Mouse (Mus musculus) embryonic facial prominence, embryonic 14.5 days (tissue): ENCODE measurements around the gene Gm4869. TPM values are rescaled to one million over a fixed set of nuclear protein-coding genes. Genes with fewer than 3 reads are reported as not detected.

Experiments
- ATAC-seq: fragments of 200-750 bp; cut with Nextera tagmentation; 2 replicates; pipeline ENCODE4 v1.8.0; 2017; ENCODE audit warnings: low read depth, moderate number of reproducible peaks, moderate TSS enrichment
- DNase-seq: peaks from one replicate; pipeline ENCODE4 v3.0.0-alpha.2; 2015; ENCODE audit warnings: low spot score
- H3K27ac ChIP-seq: fragments of 300-500 bp; sonication (generic); replicated peaks from 2 replicates; pipeline ENCODE4 v1.5.1; 2014; ENCODE audit warnings: low read depth, mild to moderate bottlenecking, low read length, moderate library complexity
- H3K27me3 ChIP-seq: fragments of 300-500 bp; sonication (generic); replicated peaks from 2 replicates; pipeline ENCODE4 v1.6.1; 2014; ENCODE audit warnings: low read length; ENCODE audit not compliant: control insufficient read depth, insufficient read depth
- H3K36me3 ChIP-seq: fragments of 300-500 bp; sonication (generic); 2 replicates; pipeline ENCODE4 v1.6.1; 2014; ENCODE audit warnings: low read length, mixed read lengths; ENCODE audit not compliant: control insufficient read depth, insufficient read depth
- H3K4me1 ChIP-seq: fragments of 300-500 bp; sonication (generic); 2 replicates; pipeline ENCODE4 v1.6.1; 2014; ENCODE audit warnings: antibody characterized with exemption, low read length; ENCODE audit not compliant: control insufficient read depth, insufficient read depth
- H3K4me2 ChIP-seq: fragments of 300-500 bp; sonication (generic); 2 replicates; pipeline ENCODE4 v1.6.1; 2014; ENCODE audit warnings: low read depth, mild to moderate bottlenecking, low read length, moderate library complexity, mixed read lengths
- H3K4me3 ChIP-seq: fragments of 300-500 bp; sonication (generic); 2 replicates; pipeline ENCODE4 v1.5.1; 2014; ENCODE audit warnings: low read depth, mild to moderate bottlenecking, low read length
- H3K9ac ChIP-seq: fragments of 300-500 bp; sonication (generic); 2 replicates; pipeline ENCODE4 v1.6.1; 2014; ENCODE audit warnings: low read depth, mild to moderate bottlenecking, low read length, moderate library complexity, mixed read lengths
- H3K9me3 ChIP-seq: fragments of 300-500 bp; sonication (generic); 2 replicates; pipeline ENCODE4 v1.6.1; 2016; ENCODE audit warnings: low read length; ENCODE audit not compliant: control insufficient read depth
- WGBS: fragments of 180-500 bp; shearing (Covaris S2); extraction: QIAGEN DNeasy Blood & Tissue Kit; methylation state at CpG from one replicate; pipeline ENCODE4 v1.1.7; 2014; 5-methylcytosine and 5-hydroxymethylcytosine counted together
- polyA plus RNA-seq: library from polyadenylated mRNA; unstranded; fragments of >200 nt; fragmentation: Nextera tagmentation; extraction: Ambion mirVana; gene quantifications from 2 replicates; pipeline ENCODE4 v1.2.1, GENCODE M21; 2014

Gene Gm4869
- 0.06 and 0.07 TPM in 2 replicates for polyA plus RNA-seq

GRCm38 (mm10) chr5:140445345-140445744 is at the start of gene Gm4869:
TSS of gene Gm4869 (plus strand) at chr5:140445645.
- no peaks in the 10 kb centered on the region for H3K27me3 ChIP-seq
- no peaks in the 10 kb centered on the region for H3K9me3 ChIP-seq
- peaks cover 52% of the 10 kb centered on the region for H3K36me3 ChIP-seq
- H3K27ac ChIP-seq = no peak within 1 kb of the TSS
- no peak within 1 kb of the TSS for H3K4me3 ChIP-seq
- H3K4me1 ChIP-seq = no peaks in the 10 kb centered on the region
- H3K4me2 ChIP-seq = no peak within 1 kb of the TSS
- ATAC-seq (no peak), DNase-seq (no peak)
- WGBS = 87% methylated on average over 5 of the region's 5 CpGs
- H3K9ac ChIP-seq = no peak within 1 kb of the TSS

- no peak overlapping the region for H3K4me2 ChIP-seq
- no peak for ATAC-seq
- DNase-seq = no peak
- no peak overlapping the region for H3K4me3 ChIP-seq
- no peaks in the 10 kb centered on the region for H3K27me3 ChIP-seq
- no peaks in the 10 kb centered on the region for H3K4me1 ChIP-seq
- 59% methylated on average over 8 of the region's 8 CpGs for WGBS
- H3K9ac ChIP-seq = no peak overlapping the region
- no peaks in the 10 kb centered on the region for H3K9me3 ChIP-seq
- H3K36me3 ChIP-seq = no peaks in the 10 kb centered on the region
- no peak overlapping the region for H3K27ac ChIP-seq
These were observed 49.1 kb upstream of the Gm4869 start for GRCm38 (mm10) chr5:140396166-140396940.

DNA sequence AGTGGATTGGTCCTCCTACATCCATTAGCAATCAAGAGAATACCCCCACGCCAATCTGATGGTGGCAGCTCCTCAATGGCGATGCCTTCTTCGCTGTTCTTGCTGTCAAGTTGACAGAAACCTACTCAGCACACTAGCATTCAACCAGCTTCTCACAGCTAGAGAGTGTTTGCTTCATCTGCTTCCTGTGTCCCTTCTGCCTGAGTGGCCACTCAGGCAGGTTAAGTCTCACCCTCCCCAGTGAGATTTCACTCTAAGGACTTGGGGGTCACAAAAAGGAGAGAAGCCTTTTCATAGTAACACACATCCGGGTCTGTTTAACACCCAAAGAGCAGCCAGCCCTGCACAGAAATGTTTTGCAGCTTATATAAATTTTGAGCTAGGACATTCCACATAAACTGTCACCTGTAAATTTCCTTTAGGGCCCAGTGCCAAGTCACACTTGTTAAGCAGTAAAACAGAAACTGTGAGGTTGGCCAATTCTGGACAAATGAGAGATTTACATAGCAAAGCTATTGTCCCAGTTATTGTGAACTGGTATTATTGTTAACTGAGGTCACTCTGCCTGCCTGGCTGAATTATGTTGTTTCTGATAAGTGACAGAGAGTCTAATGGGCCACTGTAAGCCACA is 42.7 kb upstream of the Gm4869 start:
- H3K4me3 ChIP-seq = no peak overlapping the region
- H3K27me3 ChIP-seq = no peaks in the 10 kb centered on the region
- ATAC-seq = no peak
- DNase-seq = peak; percentile 29
- no peak overlapping the region for H3K4me2 ChIP-seq
- H3K27ac ChIP-seq = no peak overlapping the region
- H3K4me1 ChIP-seq = no peaks in the 10 kb centered on the region
- no peak overlapping the region for H3K9ac ChIP-seq
- 84% methylated on average over 4 of the region's 4 CpGs for WGBS
- no peaks in the 10 kb centered on the region for H3K36me3 ChIP-seq
- no peaks in the 10 kb centered on the region for H3K9me3 ChIP-seq

DNA sequence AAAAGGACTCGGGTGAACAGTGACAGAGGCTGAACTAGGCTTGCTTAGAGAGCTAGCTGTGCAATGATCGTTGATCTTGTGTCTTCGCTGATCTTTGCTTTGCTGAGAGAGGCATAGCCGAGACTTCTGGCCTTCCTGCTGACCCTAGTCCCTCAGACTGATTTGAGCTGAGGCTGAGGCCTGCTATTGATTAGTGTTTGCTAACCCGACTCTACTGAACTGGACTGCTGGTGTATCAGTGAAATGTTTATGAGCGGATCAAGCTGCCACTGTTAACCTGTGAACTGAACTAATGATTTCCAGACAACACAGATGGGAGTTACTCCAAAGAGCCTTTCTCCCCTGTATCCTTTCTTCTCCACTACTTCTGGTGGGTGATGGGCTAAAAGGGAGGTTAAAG is 40.3 kb upstream of the Gm4869 start:
- WGBS = 37% methylated on average over 6 of the region's 6 CpGs
- H3K4me1 ChIP-seq = no peaks in the 10 kb centered on the region
- H3K36me3 ChIP-seq = no peaks in the 10 kb centered on the region
- DNase-seq (no peak), ATAC-seq (no peak)
- H3K9me3 ChIP-seq = no peaks in the 10 kb centered on the region
- no peaks in the 10 kb centered on the region for H3K27me3 ChIP-seq
- H3K9ac ChIP-seq = no peak overlapping the region
- no peak overlapping the region for H3K27ac ChIP-seq
- no peak overlapping the region for H3K4me3 ChIP-seq
- H3K4me2 ChIP-seq = no peak overlapping the region

DNA sequence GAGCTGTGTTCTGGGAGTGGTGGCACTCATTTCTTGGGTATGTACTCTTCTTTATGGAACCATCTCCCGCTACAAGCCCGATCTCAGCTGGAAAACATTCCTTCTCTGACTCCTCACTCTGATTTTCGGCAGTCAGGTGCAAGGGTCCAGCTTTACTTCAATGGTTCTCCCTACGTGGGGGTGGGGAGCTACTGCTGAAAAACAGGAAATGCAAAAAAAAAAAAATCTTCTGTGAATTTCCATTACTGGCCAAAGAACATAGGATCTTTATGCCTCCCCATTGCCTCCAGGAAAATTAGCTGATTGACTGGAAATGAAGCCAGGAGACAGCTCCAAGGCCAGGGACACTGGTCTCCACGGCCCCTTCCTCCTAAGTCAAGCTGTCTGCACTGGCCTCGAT is 38.8 kb upstream of the Gm4869 start:
- H3K27me3 ChIP-seq = no peaks in the 10 kb centered on the region
- H3K9me3 ChIP-seq = no peaks in the 10 kb centered on the region
- ATAC-seq = no peak
- no peak overlapping the region for H3K4me3 ChIP-seq
- no peak for DNase-seq
- no peaks in the 10 kb centered on the region for H3K36me3 ChIP-seq
- H3K4me1 ChIP-seq = no peaks in the 10 kb centered on the region
- H3K27ac ChIP-seq = no peak overlapping the region
- no peak overlapping the region for H3K4me2 ChIP-seq
- no peak overlapping the region for H3K9ac ChIP-seq
- 51% methylated on average over 6 of the region's 6 CpGs for WGBS

DNA sequence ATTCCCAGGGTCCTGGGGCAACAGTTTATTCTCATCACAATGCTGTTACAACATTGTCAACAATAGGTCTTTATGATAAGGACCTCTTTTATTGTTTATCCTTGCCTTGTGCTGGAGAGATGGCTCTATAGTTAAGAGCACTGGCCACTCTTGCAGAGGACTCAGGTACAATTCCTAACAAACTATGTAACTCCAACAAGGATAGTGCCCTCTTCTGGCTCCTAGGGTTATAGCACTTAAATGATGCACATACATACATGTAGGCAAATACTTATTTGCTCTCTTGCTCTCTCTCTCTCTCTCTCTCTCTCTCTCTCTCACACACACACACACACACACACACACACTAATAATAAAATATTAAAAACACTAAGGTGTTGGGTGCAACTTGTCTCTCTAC is 36.6 kb upstream of the Gm4869 start:
- DNase-seq = no peak
- Histone ChIP-seq H3K36me3 (no peaks in the 10 kb centered on the region), H3K9ac (no peak overlapping the region), H3K9me3 (no peaks in the 10 kb centered on the region), H3K4me3 (no peak overlapping the region), H3K4me1 (no peaks in the 10 kb centered on the region), H3K27me3 (no peaks in the 10 kb centered on the region), H3K4me2 (no peak overlapping the region), H3K27ac (no peak overlapping the region)
- ATAC-seq = no peak

DNA sequence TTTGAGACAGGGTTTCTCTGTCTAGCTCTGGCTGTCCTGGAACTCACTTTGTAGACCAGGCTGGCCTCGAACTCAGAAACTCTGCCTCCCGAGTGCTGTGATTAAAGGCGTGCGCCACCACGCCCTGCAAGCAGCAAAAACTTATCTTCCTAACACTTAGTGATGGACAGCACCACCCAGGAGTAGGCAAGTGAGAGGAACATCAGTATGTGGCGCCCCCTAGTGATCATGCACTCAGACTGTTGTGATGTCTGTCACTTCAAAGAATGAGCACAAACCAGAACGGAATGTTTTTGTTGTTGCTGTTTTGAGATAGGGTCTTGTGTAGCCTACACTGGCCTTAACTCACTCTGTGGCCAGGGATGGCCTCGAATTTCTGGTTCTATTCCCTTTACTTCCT is 34.1 kb upstream of the Gm4869 start:
- Histone ChIP-seq H3K4me2 (no peak overlapping the region), H3K9ac (no peak overlapping the region), H3K27me3 (no peaks in the 10 kb centered on the region), H3K36me3 (no peaks in the 10 kb centered on the region), H3K27ac (no peak overlapping the region), H3K9me3 (no peaks in the 10 kb centered on the region), H3K4me1 (no peaks in the 10 kb centered on the region), H3K4me3 (no peak overlapping the region)
- 41% methylated on average over 8 of the region's 8 CpGs for WGBS
- DNase-seq (peak; percentile 23), ATAC-seq (no peak; the same call in 1 of the 2 replicates)

- 62% methylated on average over 4 of the region's 4 CpGs for WGBS
- Histone ChIP-seq H3K27me3 (no peaks in the 10 kb centered on the region), H3K27ac (no peak overlapping the region), H3K9me3 (no peaks in the 10 kb centered on the region), H3K4me2 (no peak overlapping the region), H3K4me1 (no peaks in the 10 kb centered on the region), H3K36me3 (no peaks in the 10 kb centered on the region), H3K9ac (no peak overlapping the region), H3K4me3 (no peak overlapping the region)
- ATAC-seq (no peak), DNase-seq (no peak)
These were observed 30.8 kb upstream of the Gm4869 start for GRCm38 (mm10) chr5:140414647-140415046.

DNA sequence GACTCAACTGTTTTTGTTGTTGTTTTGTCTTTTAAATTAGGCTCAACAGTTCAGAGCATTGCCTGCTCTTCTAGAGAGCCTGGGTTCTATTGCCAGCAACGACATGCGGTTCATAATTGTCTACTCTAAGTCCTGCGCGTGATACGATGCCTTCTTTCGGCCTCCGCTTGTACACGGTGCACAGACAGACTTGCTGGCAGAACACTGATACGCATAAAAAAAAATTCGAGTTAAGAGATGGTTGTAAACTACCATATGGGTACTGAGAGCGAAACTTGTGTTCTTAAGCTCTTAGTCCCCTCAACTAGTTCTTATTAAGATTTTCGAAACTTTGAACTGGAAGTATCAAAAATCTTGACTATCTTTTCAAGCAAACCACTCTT is 27.3 kb upstream of the Gm4869 start:
- 0 out of 2 replicates have a peak, but pooled peaks cover 3% of the 10 kb centered on the region for H3K36me3 ChIP-seq
- H3K4me3 ChIP-seq = peak overlapping the region; percentile 100
- H3K4me2 ChIP-seq = peak overlapping the region; percentile 78
- no peaks in the 10 kb centered on the region for H3K9me3 ChIP-seq
- no peaks in the 10 kb centered on the region for H3K27me3 ChIP-seq
- DNase-seq (peak; percentile 45), ATAC-seq (peak; percentile 13)
- peaks cover 12% of the 10 kb centered on the region for H3K4me1 ChIP-seq
- WGBS = 1% methylated on average over 12 of the region's 12 CpGs
- H3K9ac ChIP-seq = peak overlapping the region; percentile 97
- H3K27ac ChIP-seq = peak overlapping the region; percentile 98
